Mouse (Mus musculus): ENCODE data around the gene Orai1. TPM values are rescaled to one million over a fixed set of nuclear protein-coding genes. Genes with fewer than 3 reads are reported as not detected.
A peak's percentile ranks its signal among the peaks of the same experiment; 100 is the strongest.
"Not testable (repeated sequence)": the region's sequence is repeated elsewhere in the genome, so short reads cannot be mapped to it uniquely, and the experiment has no call there.

Gene Orai1
- total RNA-seq (2021), result 10 to 100 TPM; 11.0 to 13.5 TPM
- long read RNA-seq, experiment 1, transcript Orai1-202 (2 exons, 1,875 nt), result major isoform, 5 of 6 reads
- long read RNA-seq, experiment 1, partial matches to known transcripts, result 0 of 6 reads
- long read RNA-seq, experiment 1, other reads (novel, unspliced or antisense), result 1 of 6 reads
- long read RNA-seq, experiment 2, transcript Orai1-202 (2 exons, 1,875 nt), result major isoform, 9 of 9 reads
- long read RNA-seq, experiment 2, partial matches to known transcripts, result 0 of 9 reads
- long read RNA-seq, experiment 2, other reads (novel, unspliced or antisense), result 0 of 9 reads

GRCm38 (mm10) chr5:123014753-123015701, at the start of gene Orai1:
Orai1 (plus strand) TSS chr5:123015074.
- peak within 1 kb of the TSS; percentile 89 for H3K27ac ChIP-seq
- H3K4me3 ChIP-seq, result peak within 1 kb of the TSS; percentile 75
- peak; percentile 96 to 97 for DNase-seq (ENCODE audit: low spot score in 2 of 2)
- TF ChIP-seq CTCF (conservative IDR thresholded peaks at IDR 0.05), result peak; percentile 44

GRCm38 (mm10) chr5:122965427-122965826, 49.4 kb upstream of the Orai1 start:
- TF ChIP-seq CTCF (conservative IDR thresholded peaks at IDR 0.05), result no peak
- no peak for DNase-seq (ENCODE audit: low spot score in 2 of 2)
- no peak overlapping the region for H3K4me3 ChIP-seq
- no peak overlapping the region; the same call in 1 of the 2 replicates for H3K27ac ChIP-seq

GRCm38 (mm10) chr5:122968322-122968721, 46.6 kb upstream of the Orai1 start:
- H3K4me3 ChIP-seq, result no peak overlapping the region
- no peak overlapping the region for H3K27ac ChIP-seq
- DNase-seq (ENCODE audit: low spot score in 2 of 2), result peak; percentile 50 to 80
- peak; percentile 95 for TF ChIP-seq CTCF (conservative IDR thresholded peaks at IDR 0.05)

DNA sequence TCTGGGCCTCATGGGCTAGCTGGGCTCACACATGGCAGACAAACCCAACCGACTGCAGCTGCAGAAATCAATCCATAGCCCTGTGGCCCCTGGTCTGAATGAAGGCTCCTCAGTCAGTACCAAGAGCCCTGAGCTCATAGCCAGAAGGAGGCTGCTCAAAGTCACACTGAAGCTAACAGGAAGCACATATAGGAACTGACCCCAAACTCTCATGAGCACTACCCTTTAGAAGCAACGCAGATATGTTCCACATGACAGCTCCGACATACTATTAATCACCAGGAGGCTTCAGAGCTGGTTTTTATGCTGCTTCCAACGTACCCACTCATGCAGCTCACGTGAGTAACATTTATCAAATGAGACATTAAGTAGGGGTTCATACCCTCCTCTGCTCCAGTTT, 44.8 kb upstream of the Orai1 start:
- Histone ChIP-seq H3K27ac (peak overlapping the region; percentile 86), H3K4me3 (no peak overlapping the region)
- DNase-seq (ENCODE audit: low spot score in 2 of 2), result no peak
- TF ChIP-seq CTCF (conservative IDR thresholded peaks at IDR 0.05), result no peak

DNA sequence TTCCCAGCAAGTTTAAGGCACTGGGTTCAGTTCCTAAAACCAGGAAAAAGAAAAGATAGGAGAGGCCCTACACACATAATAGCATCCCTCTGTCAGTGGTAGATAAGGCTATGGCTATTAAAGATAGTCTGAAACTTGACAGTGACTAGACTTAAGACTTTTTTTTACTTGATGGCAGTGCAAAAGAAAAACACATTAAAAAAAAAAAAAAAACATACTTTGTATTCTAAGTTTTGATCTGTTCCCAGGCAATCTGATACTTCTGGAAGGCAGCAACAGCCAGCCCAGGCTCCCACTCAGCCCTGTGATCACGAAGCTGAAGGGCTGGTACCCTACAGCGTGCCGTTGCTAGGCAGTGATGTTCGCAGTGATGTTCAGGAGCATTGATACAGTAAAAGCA, 43.4 kb upstream of the Orai1 start:
- Histone ChIP-seq H3K27ac (peak overlapping the region; percentile 86), H3K4me3 (no peak overlapping the region)
- DNase-seq (ENCODE audit: low spot score in 2 of 2), result peak in 1 of 2 experiments; percentile 53
- TF ChIP-seq CTCF (conservative IDR thresholded peaks at IDR 0.05), result no peak

DNA sequence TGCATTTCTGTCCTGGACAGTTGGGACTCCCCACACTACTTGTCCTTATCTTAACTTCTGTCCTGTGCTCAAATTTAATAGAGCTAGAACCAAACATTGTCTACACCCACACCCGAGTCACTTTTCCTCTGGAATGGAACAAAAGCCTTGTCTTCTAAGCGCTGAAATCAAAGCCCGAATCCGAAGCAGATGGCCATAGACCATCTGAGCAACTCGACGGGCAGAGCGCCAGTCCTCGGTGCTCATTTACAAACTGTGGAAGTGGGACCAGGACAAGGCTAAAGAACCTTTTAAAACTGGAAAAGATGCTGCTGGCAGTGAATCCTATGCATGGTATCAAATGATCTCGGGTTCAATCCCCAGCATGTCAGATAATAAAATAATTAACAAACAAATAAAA, 42.8 kb upstream of the Orai1 start:
- peak in 1 of 2 experiments; percentile 72 for DNase-seq (ENCODE audit: low spot score in 2 of 2)
- TF ChIP-seq CTCF (conservative IDR thresholded peaks at IDR 0.05), result no peak
- H3K27ac ChIP-seq, result peak overlapping the region; percentile 86

GRCm38 (mm10) chr5:122974701-122975100, 40.2 kb upstream of the Orai1 start:
- not testable (repeated sequence) for H3K4me3 ChIP-seq; DNase-seq (ENCODE audit: low spot score in 2 of 2); H3K27ac ChIP-seq
- TF ChIP-seq CTCF (conservative IDR thresholded peaks at IDR 0.05), result peak; percentile 60

More for the DNA sequence above, 42.8 kb upstream of the Orai1 start:
- no peak overlapping the region for H3K4me3 ChIP-seq

- DNase-seq (ENCODE audit: low spot score in 2 of 2), result no peak
- no peak for TF ChIP-seq CTCF (conservative IDR thresholded peaks at IDR 0.05)
Observed at GRCm38 (mm10) chr5:122978970-122979369, 35.9 kb upstream of the Orai1 start.

GRCm38 (mm10) chr5:122984483-122984882, 30.4 kb upstream of the Orai1 start:
- DNase-seq (ENCODE audit: low spot score in 2 of 2), result no peak
- Histone ChIP-seq H3K27ac (peak overlapping the region; percentile 79; the same call in 1 of the 2 replicates), H3K4me3 (no peak overlapping the region)
- no peak for TF ChIP-seq CTCF (conservative IDR thresholded peaks at IDR 0.05)

More at GRCm38 (mm10) chr5:122978970-122979369, 35.9 kb upstream of the Orai1 start:
- Histone ChIP-seq H3K27ac (no peak overlapping the region), H3K4me3 (no peak overlapping the region)

- Histone ChIP-seq H3K27ac (peak overlapping the region; percentile 79), H3K4me3 (peak overlapping the region; percentile 6; the same call in 1 of the 2 replicates)
- TF ChIP-seq CTCF (conservative IDR thresholded peaks at IDR 0.05), result no peak
- no peak for DNase-seq (ENCODE audit: low spot score in 2 of 2)
Observed at GRCm38 (mm10) chr5:122985276-122985675, 29.6 kb upstream of the Orai1 start.

DNA sequence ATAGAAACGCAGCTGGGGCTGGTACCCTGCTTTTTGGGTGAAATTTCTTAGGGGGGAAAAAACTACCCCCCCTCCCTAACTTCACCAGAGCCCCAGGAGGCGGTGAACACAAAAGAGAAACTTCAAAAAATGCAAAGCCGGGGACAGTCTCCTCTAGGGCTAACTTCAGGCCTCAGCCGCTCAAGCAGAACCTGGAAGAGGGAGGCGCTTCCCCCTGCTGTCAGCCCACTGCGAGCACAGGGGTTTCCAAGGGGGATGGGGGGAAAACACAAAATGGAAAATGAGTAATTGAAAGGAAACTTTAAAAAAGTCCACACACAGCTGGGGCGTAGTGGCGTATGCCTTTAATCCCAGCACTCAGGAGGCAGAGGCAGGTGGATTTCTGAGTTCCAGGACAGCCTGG, 28.8 kb upstream of the Orai1 start:
- no peak overlapping the region for H3K4me3 ChIP-seq
- TF ChIP-seq CTCF (conservative IDR thresholded peaks at IDR 0.05), result peak; percentile 15; the same call in 1 of the 2 replicates
- H3K27ac ChIP-seq, result peak overlapping the region; percentile 79
- no peak for DNase-seq (ENCODE audit: low spot score in 2 of 2)

GRCm38 (mm10) chr5:122987211-122988020, 27.5 kb upstream of the Orai1 start:
- TF ChIP-seq CTCF (conservative IDR thresholded peaks at IDR 0.05), result no peak
- Histone ChIP-seq H3K27ac (peak overlapping the region; percentile 94), H3K4me3 (peak overlapping the region; percentile 82)
- peak in 1 of 2 experiments; percentile 56 for DNase-seq (ENCODE audit: low spot score in 2 of 2)
